Mouse (Mus musculus): ENCODE results near the gene Bub1b. TPM values are rescaled to one million over a fixed set of nuclear protein-coding genes. Genes with fewer than 3 reads are reported as not detected.

Bub1b gene
- total and polyA plus RNA-seq, 3 experiments: 91.5 to 118 (median 99.3) TPM

DNA sequence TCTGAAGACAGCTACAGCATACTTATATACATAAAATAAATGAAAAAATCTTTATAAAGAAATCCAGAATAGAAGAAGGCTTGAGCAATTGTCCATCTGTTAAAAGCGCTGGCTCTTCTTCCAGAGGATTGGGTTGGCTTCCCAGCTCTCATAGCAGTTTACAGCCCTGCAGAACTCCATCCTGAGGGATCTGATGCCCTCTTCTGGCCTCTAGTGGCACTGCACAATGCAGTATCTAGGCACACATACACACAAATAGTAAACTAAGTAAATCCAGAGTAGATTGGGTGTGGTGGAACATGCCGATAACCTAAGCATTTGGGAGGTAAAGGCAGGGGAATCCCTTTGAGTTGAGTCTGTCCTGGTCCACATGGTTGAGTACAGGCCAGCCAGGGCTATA, 8.0 kb downstream of the Bub1b start:
- TF ChIP-seq RAD21 (IDR thresholded peaks at IDR 0.05; ENCODE audit: low read depth, low read length) (peak; percentile 71), CTCF (conservative IDR thresholded peaks at IDR 0.05 in 1 of 2, IDR thresholded peaks at IDR 0.05 in 1 of 2; ENCODE audit: low read depth in 2 of 2, low read length in 2 of 2) (peak; percentile 74 to 78), MAX (IDR thresholded peaks at IDR 0.05; ENCODE audit: low read length) (no peak), SMC3 (IDR thresholded peaks at IDR 0.05; ENCODE audit: low read depth, low read length) (peak; percentile 80)

DNA sequence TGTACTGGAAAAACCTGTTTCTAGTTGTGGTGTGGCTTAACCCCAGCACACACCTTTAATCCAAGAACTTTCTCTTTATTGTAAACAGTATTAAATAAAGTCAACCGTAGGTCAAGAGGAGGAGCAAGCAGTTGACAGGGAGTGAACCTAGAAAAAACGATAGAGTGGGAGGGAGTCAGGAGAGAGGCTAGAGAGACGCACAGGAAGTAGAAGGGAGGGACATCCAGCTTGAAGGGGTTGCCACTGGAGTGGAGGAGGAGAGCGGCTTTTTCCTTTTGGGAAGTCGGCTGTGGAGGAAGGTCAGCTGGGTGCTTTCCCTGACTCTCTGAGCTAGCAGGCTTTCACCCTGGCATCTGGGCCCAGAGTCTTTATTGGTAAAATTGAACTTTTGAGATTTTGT, 9.0 kb downstream of the Bub1b start:
- no peak overlapping the region for H3K9ac ChIP-seq (ENCODE audit: insufficient read depth, low read depth)
- peaks cover 53 to 94% of the 10 kb centered on the region in 2 experiments for H3K36me3 ChIP-seq (replicated peaks in 1 of 2; ENCODE audit: control insufficient read depth in 1 of 2, insufficient read depth in 1 of 2, low read length in 1 of 2)
- dilution Hi-C loops (cut with MboI; ENCODE audit: extremely low pct_ligation_motif_present, extremely low pct_unique_long_range_greater_than_20kb, low sequenced_read_pairs): no loop called here
- H3K4me1 ChIP-seq (ENCODE audit: control insufficient read depth in 1 of 2, insufficient read depth in 2 of 2): peaks cover 2 to 8% of the 10 kb centered on the region in 2 experiments; a peak in 3 of 4 replicates
- no peak overlapping the region for H3K27ac ChIP-seq (ENCODE audit: insufficient read depth, low read depth)
- no peaks in the 10 kb centered on the region for H3K27me3 ChIP-seq (replicated peaks)
- in situ Hi-C loops (cut with MboI; ENCODE audit: low pct_ligation_motif_present, low pct_unique_long_range_greater_than_20kb, low sequenced_read_pairs): loop anchor here (5.0 kb wide), 1 partner anchor 120 kb away; no protein-coding TSS in a partner anchor
- DNase-seq (ENCODE audit: extremely low read depth): no peak
- peaks cover 45% of the 10 kb centered on the region for H3K79me2 ChIP-seq (replicated peaks; ENCODE audit: control insufficient read depth, extremely low read depth, insufficient read depth, poor library complexity, severe bottlenecking)
- H3K4me3 ChIP-seq (replicated peaks in 1 of 3; ENCODE audit: low read depth in 2 of 3, low read length in 2 of 3, poor library complexity in 1 of 3): no peak overlapping the region
- H3K4me2 ChIP-seq (ENCODE audit: insufficient read depth, low read depth, poor library complexity, severe bottlenecking): no peak overlapping the region
- TF ChIP-seq ELF1 (IDR thresholded peaks at IDR 0.05; ENCODE audit: low read depth, low read length) (no peak), IRF4 (IDR thresholded peaks at IDR 0.05; ENCODE audit: low read depth, low read length) (no peak), ZNF384 (IDR thresholded peaks at IDR 0.05; ENCODE audit: low read depth, low read length) (no peak), RCOR1 (conservative IDR thresholded peaks at IDR 0.05; ENCODE audit: low read depth, low read length) (no peak), TCF12 (IDR thresholded peaks at IDR 0.05; ENCODE audit: low read depth, low read length) (no peak), GABPA (IDR thresholded peaks at IDR 0.05; ENCODE audit: insufficient replicate concordance, low read depth, low read length) (no peak), NELFE (IDR thresholded peaks at IDR 0.05; ENCODE audit: low read depth, low read length) (no peak), HCFC1 (IDR thresholded peaks at IDR 0.05; ENCODE audit: low read depth, low read length) (no peak), UBTF (IDR thresholded peaks at IDR 0.05; ENCODE audit: low read depth, low read length) (no peak), TBP (conservative IDR thresholded peaks at IDR 0.05; ENCODE audit: low read depth, low read length) (no peak), MAZ (IDR thresholded peaks at IDR 0.05; ENCODE audit: low read depth, low read length) (no peak)
- H3K9me3 ChIP-seq (replicated peaks; ENCODE audit: low read length): peaks cover 9% of the 10 kb centered on the region

More for the DNA sequence above, 8.0 kb downstream of the Bub1b start:
- peaks cover 55 to 94% of the 10 kb centered on the region in 2 experiments for H3K36me3 ChIP-seq (replicated peaks in 1 of 2; ENCODE audit: control insufficient read depth in 1 of 2, insufficient read depth in 1 of 2, low read length in 1 of 2)
- in situ Hi-C loops (cut with MboI; ENCODE audit: low pct_ligation_motif_present, low pct_unique_long_range_greater_than_20kb, low sequenced_read_pairs): loop anchor here (5.0 kb wide), 1 partner anchor 119 kb away; no protein-coding TSS in a partner anchor
- H3K4me2 ChIP-seq (ENCODE audit: insufficient read depth, low read depth, poor library complexity, severe bottlenecking): no peak overlapping the region
- H3K79me2 ChIP-seq (replicated peaks; ENCODE audit: control insufficient read depth, extremely low read depth, insufficient read depth, poor library complexity, severe bottlenecking): peaks cover 50% of the 10 kb centered on the region
- DNase-seq (ENCODE audit: extremely low read depth): peak; percentile 57
- dilution Hi-C loops (cut with MboI; ENCODE audit: extremely low pct_ligation_motif_present, extremely low pct_unique_long_range_greater_than_20kb, low sequenced_read_pairs): no loop called here
- H3K27ac ChIP-seq (ENCODE audit: insufficient read depth, low read depth): no peak overlapping the region
- H3K9me3 ChIP-seq (replicated peaks; ENCODE audit: low read length): peaks cover 9% of the 10 kb centered on the region
- peaks cover 6 to 17% of the 10 kb centered on the region in 2 experiments; a peak in 3 of 4 replicates for H3K4me1 ChIP-seq (ENCODE audit: control insufficient read depth in 1 of 2, insufficient read depth in 2 of 2)
- no peak overlapping the region for H3K9ac ChIP-seq (ENCODE audit: insufficient read depth, low read depth)
- no peak overlapping the region for H3K4me3 ChIP-seq (replicated peaks in 1 of 3; ENCODE audit: low read depth in 2 of 3, low read length in 2 of 3, poor library complexity in 1 of 3)
- no peaks in the 10 kb centered on the region for H3K27me3 ChIP-seq (replicated peaks)

Data from CH12.LX (cell line).